Mouse (Mus musculus) neural tube, embryonic 11.5 days (tissue): ENCODE measurements around the gene Tmcc1. TPM values are rescaled to one million over a fixed set of nuclear protein-coding genes. Genes with fewer than 3 reads are reported as not detected.

Experiments used
- ATAC-seq: fragments of 200-750 bp; cut with Nextera tagmentation; 2 replicates; pipeline ENCODE4 v1.8.0; 2017; ENCODE audit warnings: moderate number of reproducible peaks, mild to moderate bottlenecking, moderate TSS enrichment, moderate library complexity; ENCODE audit not compliant: insufficient read depth, low FRiP score, low TSS enrichment
- DNase-seq: peaks from one replicate; pipeline ENCODE4 v3.0.0-alpha.2; 2015; ENCODE audit warnings: low spot score
- H3K27ac ChIP-seq: fragments of 300-500 bp; sonication (generic); 2 replicates; pipeline ENCODE4 v1.5.1; 2014; ENCODE audit warnings: low read depth, mild to moderate bottlenecking, low read length
- H3K27me3 ChIP-seq: fragments of 300-500 bp; sonication (generic); 2 replicates; pipeline ENCODE4 v1.6.1; 2014; ENCODE audit warnings: mild to moderate bottlenecking, low read length, mixed read lengths; ENCODE audit not compliant: control insufficient read depth, insufficient read depth
- H3K36me3 ChIP-seq: fragments of 300-500 bp; sonication (generic); 2 replicates; pipeline ENCODE4 v1.6.1; 2014; ENCODE audit warnings: mild to moderate bottlenecking, low read length, moderate library complexity, mixed read lengths; ENCODE audit not compliant: control insufficient read depth, insufficient read depth
- H3K4me1 ChIP-seq: fragments of 300-500 bp; sonication (generic); 2 replicates; pipeline ENCODE4 v1.6.1; 2014; ENCODE audit warnings: low read length, mixed read lengths; ENCODE audit not compliant: control insufficient read depth, insufficient read depth
- H3K4me2 ChIP-seq: fragments of 300-500 bp; sonication (generic); 2 replicates; pipeline ENCODE4 v1.6.1; 2014; ENCODE audit warnings: low read depth, mild to moderate bottlenecking, moderate library complexity
- H3K4me3 ChIP-seq: fragments of 300-500 bp; sonication (generic); 2 replicates; pipeline ENCODE4 v1.5.1; 2014; ENCODE audit warnings: low read depth, low read length
- H3K9ac ChIP-seq: fragments of 300-500 bp; sonication (generic); 2 replicates; pipeline ENCODE4 v1.6.1; 2014; ENCODE audit warnings: mild to moderate bottlenecking, low read length
- H3K9me3 ChIP-seq: fragments of 300-500 bp; sonication (generic); 2 replicates; pipeline ENCODE4 v1.6.1; 2016; ENCODE audit warnings: low read length; ENCODE audit not compliant: control insufficient read depth
- WGBS: fragments of 180-500 bp; shearing (Covaris S2); extraction: QIAGEN DNeasy Blood & Tissue Kit; methylation state at CpG from one replicate; pipeline ENCODE4 v1.1.7; 2014; 5-methylcytosine and 5-hydroxymethylcytosine counted together
- polyA plus RNA-seq: library from polyadenylated mRNA; unstranded; fragments of >200 nt; fragmentation: Nextera tagmentation; extraction: Ambion mirVana; gene quantifications from 2 replicates; pipeline ENCODE4 v1.2.1, GENCODE M21; 2014

Gene Tmcc1
- polyA plus RNA-seq, 1 experiment from 2014 or later, result 19.8 TPM

DNA sequence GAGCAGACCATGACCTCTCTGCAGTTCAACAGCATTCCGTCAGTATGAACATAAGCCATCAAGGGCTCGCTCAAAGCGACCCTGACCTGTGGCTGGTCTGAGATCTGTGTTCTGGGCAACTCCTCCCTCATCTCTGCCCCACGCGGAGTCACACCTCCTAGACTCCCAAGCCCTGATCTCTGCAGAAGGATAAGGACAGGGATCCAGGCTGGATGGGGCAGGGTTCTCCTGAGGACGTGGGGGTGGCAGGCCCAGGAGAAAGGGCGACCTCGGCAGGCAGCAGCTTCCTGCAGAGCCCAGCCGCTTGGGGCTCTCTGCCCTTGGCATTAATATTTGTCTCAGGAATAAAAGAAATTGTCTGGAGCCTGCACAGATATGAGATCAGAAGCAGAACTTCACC lies 207.7 kb downstream of the Tmcc1 start:
- 58% methylated on average over 9 of the region's 9 CpGs for WGBS

DNA sequence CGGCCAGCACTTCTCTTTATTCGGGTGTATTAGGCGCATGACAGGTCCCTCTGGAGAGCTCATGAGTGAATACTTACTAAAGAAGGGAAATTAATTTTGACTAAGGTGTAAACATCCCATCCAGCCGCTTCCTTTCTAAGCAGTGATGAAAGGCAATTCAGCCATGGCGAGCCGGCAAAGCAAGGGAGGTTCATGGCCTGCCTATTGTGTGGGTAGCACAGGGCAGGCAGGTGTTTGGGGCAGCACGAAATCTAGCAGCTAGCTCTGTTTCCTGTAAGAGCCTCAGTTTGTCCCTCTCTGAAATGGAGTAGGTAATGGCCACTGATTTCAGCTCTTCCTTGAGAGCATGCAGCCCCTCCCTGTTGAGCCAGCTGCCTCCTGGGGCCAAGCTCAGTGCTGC lies 208.7 kb downstream of the Tmcc1 start:
- Histone ChIP-seq H3K27me3 (no peaks in the 10 kb centered on the region), H3K4me1 (peaks cover 26% of the 10 kb centered on the region), H3K4me2 (no peak overlapping the region), H3K27ac (no peak overlapping the region), H3K9me3 (no peaks in the 10 kb centered on the region), H3K4me3 (no peak overlapping the region), H3K9ac (peak overlapping the region; percentile 10; the same call in 1 of the 2 replicates), H3K36me3 (no peaks in the 10 kb centered on the region)
- no peak for ATAC-seq
- no peak for DNase-seq
- 63% methylated on average over 7 of the region's 7 CpGs for WGBS

More for the DNA sequence above, 207.7 kb downstream of the Tmcc1 start:
- H3K4me2 ChIP-seq, result no peak overlapping the region
- H3K4me3 ChIP-seq, result no peak overlapping the region
- ATAC-seq (no peak), DNase-seq (no peak)
- no peaks in the 10 kb centered on the region for H3K27me3 ChIP-seq
- no peaks in the 10 kb centered on the region for H3K36me3 ChIP-seq
- peaks cover 26% of the 10 kb centered on the region for H3K4me1 ChIP-seq
- H3K27ac ChIP-seq, result no peak overlapping the region
- no peaks in the 10 kb centered on the region for H3K9me3 ChIP-seq
- no peak overlapping the region for H3K9ac ChIP-seq

DNA sequence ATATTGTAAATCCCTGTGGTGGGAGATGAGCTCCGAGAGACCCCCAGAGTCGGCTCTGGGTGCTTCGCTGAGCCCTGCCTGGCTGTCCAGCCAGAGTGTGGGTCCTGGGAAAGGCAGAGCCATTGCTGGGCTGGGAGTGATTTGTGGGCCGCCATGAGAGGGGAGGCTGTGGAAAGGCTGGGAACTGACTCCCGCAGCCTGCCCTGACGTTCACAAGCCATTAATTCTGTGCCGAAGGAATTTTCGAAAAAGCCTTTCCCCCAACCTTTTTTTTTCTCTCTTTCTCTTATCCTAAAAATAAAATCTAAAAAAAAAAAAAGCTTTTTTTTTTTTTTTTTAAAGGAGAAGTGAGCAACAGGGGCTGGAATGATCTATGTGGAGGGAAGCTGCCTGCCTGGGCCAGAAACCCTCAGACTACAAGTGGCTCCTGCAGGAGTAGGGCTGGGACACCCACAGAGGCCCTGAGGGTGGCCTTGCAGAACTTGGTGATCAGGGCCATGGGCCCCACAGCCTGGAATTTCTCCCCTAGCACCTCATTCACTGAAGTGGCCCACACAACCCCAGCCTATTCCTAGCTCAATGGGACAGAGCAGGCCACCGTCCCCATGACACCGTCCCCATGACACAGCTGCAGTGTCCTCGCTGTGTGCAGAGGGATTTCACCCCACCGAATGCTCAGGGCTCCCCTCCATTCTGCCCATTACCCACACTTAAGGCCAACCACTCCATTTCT lies 209.8 kb downstream of the Tmcc1 start:
- Histone ChIP-seq H3K27ac (no peak overlapping the region), H3K4me2 (no peak overlapping the region), H3K36me3 (no peaks in the 10 kb centered on the region), H3K9me3 (no peaks in the 10 kb centered on the region), H3K9ac (no peak overlapping the region; the same call in 1 of the 2 replicates), H3K27me3 (no peaks in the 10 kb centered on the region), H3K4me1 (peaks cover 26% of the 10 kb centered on the region), H3K4me3 (no peak overlapping the region)
- ATAC-seq (no peak), DNase-seq (no peak)
- 41% methylated on average over 12 of the region's 12 CpGs for WGBS

DNA sequence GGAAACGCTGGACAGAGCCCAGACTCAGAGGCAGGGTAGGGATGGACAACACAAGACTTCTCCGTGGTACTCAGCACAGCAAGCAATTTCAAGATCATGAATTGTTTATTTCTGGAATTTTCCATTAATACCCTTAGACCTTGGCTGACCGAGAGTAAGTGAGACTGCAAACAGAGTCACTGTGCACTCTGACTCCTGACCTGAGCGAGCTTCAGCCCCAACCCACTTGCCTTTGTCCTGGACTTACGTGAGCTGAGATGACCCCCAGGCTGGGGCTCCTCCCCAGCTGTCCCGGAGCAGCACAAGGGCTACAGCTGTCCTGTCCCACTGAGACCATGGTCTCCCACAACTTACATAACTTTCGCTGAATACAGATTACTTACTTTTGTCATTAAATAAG lies 210.4 kb downstream of the Tmcc1 start:
- no peaks in the 10 kb centered on the region for H3K27me3 ChIP-seq
- H3K4me1 ChIP-seq, result peaks cover 26% of the 10 kb centered on the region
- ATAC-seq (no peak), DNase-seq (no peak)
- no peak overlapping the region for H3K27ac ChIP-seq
- 66% methylated on average over 7 of the region's 7 CpGs for WGBS
- H3K9ac ChIP-seq, result no peak overlapping the region; the same call in 1 of the 2 replicates
- H3K36me3 ChIP-seq, result no peaks in the 10 kb centered on the region
- H3K9me3 ChIP-seq, result no peaks in the 10 kb centered on the region
- no peak overlapping the region for H3K4me3 ChIP-seq
- H3K4me2 ChIP-seq, result no peak overlapping the region

- WGBS, result 65% methylated on average over 8 of the region's 8 CpGs
- DNase-seq (no peak), ATAC-seq (no peak)
- Histone ChIP-seq H3K4me1 (peaks cover 6% of the 10 kb centered on the region), H3K27ac (no peak overlapping the region), H3K36me3 (no peaks in the 10 kb centered on the region), H3K9ac (no peak overlapping the region), H3K4me2 (no peak overlapping the region), H3K9me3 (no peaks in the 10 kb centered on the region), H3K27me3 (no peaks in the 10 kb centered on the region), H3K4me3 (no peak overlapping the region)
Observed at GRCm38 (mm10) chr6:115978596-115978995, 214.7 kb downstream of the Tmcc1 start.

DNA sequence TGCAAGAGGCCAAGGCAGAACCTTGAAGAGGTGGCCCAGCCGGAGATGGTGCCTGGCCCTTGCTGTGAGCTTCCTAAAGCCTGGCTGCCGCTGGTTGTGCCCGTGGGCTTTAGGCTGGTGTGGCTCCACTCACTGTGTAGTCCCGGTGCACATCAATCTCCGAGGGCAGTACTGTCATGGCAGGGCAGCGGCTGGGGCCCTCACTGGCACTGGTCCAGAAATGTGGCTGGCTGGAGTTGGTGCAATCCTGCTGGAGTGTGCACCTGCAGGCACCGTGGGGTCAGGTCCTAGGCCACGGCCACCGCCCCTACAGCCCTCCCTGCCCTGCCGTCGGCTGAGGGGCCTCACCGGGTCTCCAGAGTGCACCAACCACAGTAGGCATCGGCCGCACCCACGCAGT lies 215.5 kb downstream of the Tmcc1 start:
- no peak overlapping the region for H3K27ac ChIP-seq
- no peaks in the 10 kb centered on the region; the same call in 1 of the 2 replicates for H3K4me1 ChIP-seq
- 88% methylated on average over 15 of the region's 15 CpGs for WGBS

GRCm38 (mm10) chr6:115975606-115976005 lies 217.7 kb downstream of the Tmcc1 start:
- no peak overlapping the region for H3K9ac ChIP-seq
- H3K4me3 ChIP-seq, result no peak overlapping the region
- DNase-seq (no peak), ATAC-seq (no peak)
- 85% methylated on average over 8 of the region's 8 CpGs for WGBS
- H3K36me3 ChIP-seq, result no peaks in the 10 kb centered on the region
- H3K4me1 ChIP-seq, result no peaks in the 10 kb centered on the region
- no peak overlapping the region for H3K4me2 ChIP-seq
- H3K27me3 ChIP-seq, result no peaks in the 10 kb centered on the region
- H3K9me3 ChIP-seq, result no peaks in the 10 kb centered on the region
- H3K27ac ChIP-seq, result no peak overlapping the region

More for the DNA sequence above, 215.5 kb downstream of the Tmcc1 start:
- ATAC-seq (no peak), DNase-seq (no peak)
- H3K36me3 ChIP-seq, result no peaks in the 10 kb centered on the region
- H3K4me2 ChIP-seq, result no peak overlapping the region
- H3K9ac ChIP-seq, result no peak overlapping the region
- H3K27me3 ChIP-seq, result no peaks in the 10 kb centered on the region
- no peaks in the 10 kb centered on the region for H3K9me3 ChIP-seq
- H3K4me3 ChIP-seq, result no peak overlapping the region

DNA sequence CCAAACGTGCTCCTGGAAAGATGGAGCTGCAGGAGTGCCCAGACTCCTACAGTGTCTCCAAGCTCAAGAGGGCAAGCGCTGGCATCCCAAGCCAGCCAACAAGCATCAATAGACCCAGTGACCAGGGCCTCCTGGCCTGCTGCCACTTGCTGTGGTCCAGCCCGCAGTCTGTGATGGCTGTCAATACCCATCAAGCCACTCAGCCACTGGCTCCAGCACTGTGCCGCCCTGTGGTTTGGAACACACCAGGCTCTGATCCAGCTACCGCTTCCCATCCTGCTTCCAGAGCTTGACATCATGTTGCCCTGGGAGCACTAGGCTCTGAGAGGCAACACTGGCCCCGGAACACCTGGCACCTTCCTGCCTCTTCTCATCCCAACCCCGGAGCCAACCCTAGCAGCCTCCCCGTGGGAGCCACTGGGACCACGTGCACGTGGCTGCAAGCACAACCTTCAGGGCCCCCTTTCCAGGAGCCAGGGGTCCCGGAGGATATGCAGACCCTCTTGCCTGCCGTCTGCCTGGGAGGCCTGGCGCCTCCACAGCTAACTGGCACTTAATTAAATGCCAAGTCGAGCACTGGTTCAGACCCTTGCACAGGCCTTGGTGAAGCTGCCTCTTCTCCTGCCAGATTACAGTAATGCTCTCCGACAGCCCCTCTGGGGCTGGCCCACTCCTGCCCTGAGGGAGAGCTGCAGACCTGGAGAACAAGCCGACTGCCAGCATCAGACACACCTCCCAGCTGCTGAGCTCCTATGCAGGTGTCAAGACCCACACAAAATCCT lies 219.2 kb downstream of the Tmcc1 start:
- H3K4me2 ChIP-seq, result no peak overlapping the region
- no peak for ATAC-seq
- H3K9me3 ChIP-seq, result no peaks in the 10 kb centered on the region
- no peak overlapping the region for H3K27ac ChIP-seq
- H3K27me3 ChIP-seq, result no peaks in the 10 kb centered on the region
- WGBS, result 83% methylated on average over 16 of the region's 16 CpGs
- DNase-seq, result no peak
- no peak overlapping the region for H3K4me3 ChIP-seq
- H3K36me3 ChIP-seq, result no peaks in the 10 kb centered on the region
- H3K4me1 ChIP-seq, result no peaks in the 10 kb centered on the region
- H3K9ac ChIP-seq, result no peak overlapping the region
